Comparison of ENCODE assay signal across 13 mouse cellular contexts in the genomic region with DNA sequence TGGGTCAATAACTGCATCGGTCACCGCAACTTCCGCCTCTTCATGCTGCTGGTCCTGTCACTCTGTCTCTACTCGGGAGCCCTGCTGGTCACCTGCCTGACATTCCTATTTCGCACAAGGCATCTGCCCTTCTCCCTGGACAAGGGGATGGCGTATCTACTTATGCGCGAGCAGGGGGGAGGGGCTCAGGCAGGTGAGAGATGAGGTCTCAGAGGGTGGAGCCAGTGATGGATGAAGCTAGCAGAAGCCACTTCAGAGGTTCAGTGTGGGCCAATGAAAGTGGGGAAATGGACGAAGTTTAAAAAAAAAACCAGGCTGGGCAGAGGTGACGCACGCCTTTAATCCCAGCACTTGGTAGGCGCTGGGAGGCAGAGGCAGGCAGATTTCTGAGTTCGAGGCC. TPM values are rescaled to one million over a fixed set of nuclear protein-coding genes. Genes with fewer than 3 reads are reported as not detected.
A peak's percentile ranks its signal among the peaks of the same experiment; 100 is the strongest.
DNase-seq lines count a peak whose midpoint lies in the region; ATAC-seq and TF ChIP-seq lines count a peak whose summit lies in the region.
"Had no signal": no experiment of that assay in that cellular context is flagged by ENCODE, and none has a peak within 500 bp of the region (broad histone marks: within the 10 kb centered on the region; RNA-seq: fewer than 3 reads in every experiment).

No protein-coding gene starts in this region.

- H3K27ac ChIP-seq in hindbrain, embryonic 15.5 days (replicated peaks), result no peak overlapping the region
- no peak overlapping the region for H3K27ac ChIP-seq in hindbrain, embryonic 12.5 days
- no peak overlapping the region for H3K27ac ChIP-seq in neural tube, embryonic 12.5 days
- no peak overlapping the region for H3K27ac ChIP-seq in hindbrain, postnatal 0 days
- H3K27ac ChIP-seq in neural tube, embryonic 14.5 days (ENCODE audit: low read depth, low read length), result no peak overlapping the region

- DNase-seq in neural tube, embryonic 10.5 days (ENCODE audit: extremely low spot score, low spot score), result no peak
- DNase-seq in hindbrain, postnatal 0 days (ENCODE audit: low spot score), result no peak
- DNase-seq in left cerebral cortex, adult 9 months (ENCODE audit: low spot score in 2 of 2), result no peak
- no peak for DNase-seq in Muller cell, postnatal 12 days (ENCODE audit: inconsistent ontology term)

- no peak for ATAC-seq in hindbrain, embryonic 15.5 days (ENCODE audit: low FRiP score, low read depth)
- ATAC-seq in hindbrain, embryonic 12.5 days (ENCODE audit: low FRiP score), result no peak
- ATAC-seq in neural tube, embryonic 12.5 days (ENCODE audit: low FRiP score, low read depth), result peak; percentile 17; the same call in 1 of the 2 replicates
- no peak for ATAC-seq in hindbrain, postnatal 0 days
- ATAC-seq in neural tube, embryonic 14.5 days (ENCODE audit: low read depth), result 0 out of 2 replicates have a peak, but pooled peaks have one; percentile 1

- H3K9ac ChIP-seq in hindbrain, embryonic 15.5 days, result 0 out of 2 replicates have a peak overlapping the region, but pooled peaks have one; percentile 60
- H3K9ac ChIP-seq in hindbrain, embryonic 12.5 days, result no peak overlapping the region
- no peak overlapping the region for H3K9ac ChIP-seq in neural tube, embryonic 12.5 days
- H3K9ac ChIP-seq in hindbrain, postnatal 0 days (replicated peaks; ENCODE audit: low read length), result 0 out of 2 replicates have a peak overlapping the region, but pooled peaks have one; percentile 35
- no peak overlapping the region for H3K9ac ChIP-seq in neural tube, embryonic 14.5 days (replicated peaks; ENCODE audit: low read depth, low read length)
- H3K9ac ChIP-seq: limb, embryonic 12.5 days had no signal

- WGBS in hindbrain, embryonic 15.5 days, result 66% methylated on average over 13 of the region's 13 CpGs
- WGBS in hindbrain, embryonic 12.5 days, result 60% methylated on average over 13 of the region's 13 CpGs
- 67% methylated on average over 13 of the region's 13 CpGs for WGBS in neural tube, embryonic 12.5 days
- 64% methylated on average over 13 of the region's 13 CpGs for WGBS in hindbrain, postnatal 0 days
- WGBS in neural tube, embryonic 14.5 days, result 69% methylated on average over 13 of the region's 13 CpGs

- H3K27me3 ChIP-seq in hindbrain, embryonic 15.5 days, result no peaks in the 10 kb centered on the region
- H3K27me3 ChIP-seq in hindbrain, embryonic 12.5 days, result 0 out of 2 replicates have a peak, but pooled peaks cover 3% of the 10 kb centered on the region
- H3K27me3 ChIP-seq in neural tube, embryonic 12.5 days (replicated peaks), result peaks cover 3% of the 10 kb centered on the region; the same call in 1 of the 2 replicates
- no peaks in the 10 kb centered on the region for H3K27me3 ChIP-seq in hindbrain, postnatal 0 days (ENCODE audit: insufficient read depth, low read length)
- H3K27me3 ChIP-seq in neural tube, embryonic 14.5 days (ENCODE audit: control insufficient read depth, insufficient read depth, low read length), result no peaks in the 10 kb centered on the region
- H3K27me3 ChIP-seq: limb, embryonic 12.5 days had no signal

- peaks cover 11% of the 10 kb centered on the region for H3K4me1 ChIP-seq in hindbrain, embryonic 15.5 days (replicated peaks)
- H3K4me1 ChIP-seq in hindbrain, embryonic 12.5 days, result no peaks in the 10 kb centered on the region
- H3K4me1 ChIP-seq in neural tube, embryonic 12.5 days, result no peaks in the 10 kb centered on the region; the same call in none of the 2 replicates
- H3K4me1 ChIP-seq in hindbrain, postnatal 0 days (ENCODE audit: insufficient read depth, low read length), result no peaks in the 10 kb centered on the region
- H3K4me1 ChIP-seq in neural tube, embryonic 14.5 days (ENCODE audit: control insufficient read depth, insufficient read depth, low read length), result 0 out of 2 replicates have a peak, but pooled peaks cover 2% of the 10 kb centered on the region

- no peaks in the 10 kb centered on the region for H3K9me3 ChIP-seq in hindbrain, embryonic 15.5 days
- no peaks in the 10 kb centered on the region for H3K9me3 ChIP-seq in hindbrain, embryonic 12.5 days (replicated peaks)
- no peaks in the 10 kb centered on the region for H3K9me3 ChIP-seq in neural tube, embryonic 12.5 days
- no peaks in the 10 kb centered on the region for H3K9me3 ChIP-seq in hindbrain, postnatal 0 days (ENCODE audit: low read length)
- no peaks in the 10 kb centered on the region for H3K9me3 ChIP-seq in neural tube, embryonic 14.5 days (ENCODE audit: control insufficient read depth, low read length)
- H3K9me3 ChIP-seq: limb, embryonic 12.5 days had no signal

- H3K36me3 ChIP-seq in hindbrain, embryonic 15.5 days, result no peaks in the 10 kb centered on the region
- H3K36me3 ChIP-seq in hindbrain, embryonic 12.5 days, result no peaks in the 10 kb centered on the region
- H3K36me3 ChIP-seq in neural tube, embryonic 12.5 days, result no peaks in the 10 kb centered on the region
- H3K36me3 ChIP-seq in hindbrain, postnatal 0 days (ENCODE audit: insufficient read depth, low read length), result no peaks in the 10 kb centered on the region
- H3K36me3 ChIP-seq in neural tube, embryonic 14.5 days (ENCODE audit: control insufficient read depth, insufficient read depth, low read length), result no peaks in the 10 kb centered on the region
- H3K36me3 ChIP-seq: limb, embryonic 12.5 days had no signal

- H3K4me3 ChIP-seq in hindbrain, embryonic 15.5 days, result peak overlapping the region; percentile 40; the same call in 1 of the 2 replicates
- H3K4me3 ChIP-seq in hindbrain, embryonic 12.5 days, result no peak overlapping the region
- no peak overlapping the region for H3K4me3 ChIP-seq in neural tube, embryonic 12.5 days
- H3K4me3 ChIP-seq in hindbrain, postnatal 0 days (ENCODE audit: low read length), result no peak overlapping the region
- no peak overlapping the region for H3K4me3 ChIP-seq in neural tube, embryonic 14.5 days (ENCODE audit: low read depth, low read length)

- H3K4me2 ChIP-seq in hindbrain, embryonic 15.5 days, result peak overlapping the region; percentile 73
- no peak overlapping the region for H3K4me2 ChIP-seq in hindbrain, embryonic 12.5 days (replicated peaks)
- peak overlapping the region; percentile 66; the same call in 1 of the 2 replicates for H3K4me2 ChIP-seq in neural tube, embryonic 12.5 days (replicated peaks)
- peak overlapping the region; percentile 56; the same call in 1 of the 2 replicates for H3K4me2 ChIP-seq in hindbrain, postnatal 0 days (ENCODE audit: low read depth, low read length)
- peak overlapping the region; percentile 52 for H3K4me2 ChIP-seq in neural tube, embryonic 14.5 days (ENCODE audit: low read depth, low read length)

- no peak for TF ChIP-seq CTCF in hindbrain, postnatal 0 days (IDR thresholded peaks at IDR 0.05; ENCODE audit: low read depth)

RNA-seq across cellular contexts. Expression of a gene that starts 2.9 kb away (rescaled TPM):
- 0.22 and 0.24 TPM in 2 replicates for polyA plus RNA-seq in hindbrain, embryonic 15.5 days (2015; fragmentation: Nextera tagmentation; extraction: Ambion mirVana)
- not detected in 2 replicates for polyA plus RNA-seq in hindbrain, embryonic 12.5 days (2016; fragmentation: Nextera tagmentation; extraction: Ambion mirVana)
- not detected in 2 replicates for polyA plus RNA-seq in neural tube, embryonic 12.5 days (2016; fragmentation: Nextera tagmentation; extraction: Ambion mirVana)
- not detected in 2 replicates for total RNA-seq in hindbrain, postnatal 0 days (2014; rRNA removed)
- 0.33 and 0.52 TPM in 2 replicates for polyA plus RNA-seq in hindbrain, postnatal 0 days (2015; fragmentation: Nextera tagmentation; extraction: Ambion mirVana)
- not detected in 2 replicates for polyA plus RNA-seq in neural tube, embryonic 14.5 days (2014; fragmentation: Nextera tagmentation; extraction: Ambion mirVana)
- total RNA-seq: adrenal gland, postnatal 36 days; heart, adult 18-20 months; layer of hippocampus, postnatal 14 days had no signal
- polyA plus RNA-seq: limb, embryonic 12.5 days; thymus, postnatal 0 days had no signal

RNA-seq across cellular contexts. Expression of a gene that starts 11.3 kb away (rescaled TPM):
- 0.16 and 0.30 TPM in 2 replicates for polyA plus RNA-seq in hindbrain, embryonic 15.5 days (2015; fragmentation: Nextera tagmentation; extraction: Ambion mirVana)
- polyA plus RNA-seq in hindbrain, embryonic 12.5 days (2016; fragmentation: Nextera tagmentation; extraction: Ambion mirVana), result 0.09 and 0.14 TPM in 2 replicates
- 0.22 and 0.27 TPM in 2 replicates for polyA plus RNA-seq in neural tube, embryonic 12.5 days (2016; fragmentation: Nextera tagmentation; extraction: Ambion mirVana)
- not detected in 2 replicates for total RNA-seq in hindbrain, postnatal 0 days (2014; rRNA removed)
- polyA plus RNA-seq in hindbrain, postnatal 0 days (2015; fragmentation: Nextera tagmentation; extraction: Ambion mirVana), result 0.16 TPM in 1 of 2 replicates, not detected in the other
- 0.17 and 0.40 TPM in 2 replicates for polyA plus RNA-seq in neural tube, embryonic 14.5 days (2014; fragmentation: Nextera tagmentation; extraction: Ambion mirVana)
- total RNA-seq: layer of hippocampus, postnatal 14 days had no signal

Comparison
In these comparisons a context has a peak if more than half of its experiments do, and no peak if none do; other contexts are left out.
1. H3K9ac ChIP-seq: peak in hindbrain, embryonic 15.5 days (single experiment) and hindbrain, postnatal 0 days (single experiment); none in hindbrain, embryonic 12.5 days (single experiment), neural tube, embryonic 12.5 days (single experiment) and neural tube, embryonic 14.5 days (single experiment).
2. ATAC-seq: peak in neural tube, embryonic 12.5 days (single experiment) and neural tube, embryonic 14.5 days (single experiment); none in hindbrain, embryonic 15.5 days (single experiment), hindbrain, embryonic 12.5 days (single experiment) and hindbrain, postnatal 0 days (single experiment).